Mouse (Mus musculus): ENCODE data around the gene Ap1m1. TPM values are rescaled to one million over a fixed set of nuclear protein-coding genes. Genes with fewer than 3 reads are reported as not detected.

Ap1m1 gene
- polyA plus RNA-seq, 1 experiment, result 30.1 TPM

DNA sequence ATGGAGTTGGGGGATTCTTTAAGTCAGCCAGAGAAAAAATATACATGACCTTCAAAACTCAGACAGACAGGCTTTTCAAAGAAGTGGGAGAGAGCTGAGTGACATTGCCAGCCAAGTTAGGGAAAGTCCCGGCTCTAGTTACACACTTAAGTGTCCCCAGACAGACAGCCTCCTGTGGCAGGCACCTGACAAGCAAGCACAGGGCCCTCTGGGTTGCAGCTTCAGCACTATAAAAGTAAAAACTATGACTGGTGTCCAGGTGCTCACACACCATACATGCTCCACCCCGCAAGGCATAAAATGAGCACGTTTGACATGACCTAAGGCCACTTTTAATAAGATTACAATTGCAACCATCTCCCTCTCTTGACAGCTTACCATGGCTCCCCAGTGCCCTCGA lies 20.8 kb downstream of the Ap1m1 start:
- no peaks in the 10 kb centered on the region for H3K36me3 ChIP-seq (ENCODE audit: control insufficient read depth, insufficient read depth, low read length, poor library complexity, severe bottlenecking)
- H3K4me3 ChIP-seq (ENCODE audit: low read depth, low read length), result no peak overlapping the region
- H3K9ac ChIP-seq (ENCODE audit: low read depth, poor library complexity, severe bottlenecking), result no peak overlapping the region
- TF ChIP-seq CTCF (IDR thresholded peaks at IDR 0.05; ENCODE audit: low read depth, low read length) (no peak), EP300 (IDR thresholded peaks at IDR 0.05; ENCODE audit: insufficient read depth, low read depth, low read length) (no peak)
- H3K4me1 ChIP-seq (ENCODE audit: control insufficient read depth, insufficient read depth, low read length), result peaks cover 2% of the 10 kb centered on the region
- no peaks in the 10 kb centered on the region for H3K27me3 ChIP-seq (ENCODE audit: control insufficient read depth, insufficient read depth, low read length, poor library complexity, severe bottlenecking)
- H3K9me3 ChIP-seq (replicated peaks; ENCODE audit: control insufficient read depth, insufficient read depth, low read length, poor library complexity, severe bottlenecking), result no peaks in the 10 kb centered on the region
- no peak overlapping the region for H3K27ac ChIP-seq (ENCODE audit: insufficient read depth, low read length)

GRCm38 (mm10) chr8:72261019-72261418 lies 21.2 kb downstream of the Ap1m1 start:
- peaks cover 2% of the 10 kb centered on the region for H3K4me1 ChIP-seq (ENCODE audit: control insufficient read depth, insufficient read depth, low read length)
- H3K27ac ChIP-seq (ENCODE audit: insufficient read depth, low read length), result no peak overlapping the region
- H3K4me3 ChIP-seq (ENCODE audit: low read depth, low read length), result no peak overlapping the region
- no peaks in the 10 kb centered on the region for H3K36me3 ChIP-seq (ENCODE audit: control insufficient read depth, insufficient read depth, low read length, poor library complexity, severe bottlenecking)
- H3K9ac ChIP-seq (ENCODE audit: low read depth, poor library complexity, severe bottlenecking), result no peak overlapping the region
- H3K27me3 ChIP-seq (ENCODE audit: control insufficient read depth, insufficient read depth, low read length, poor library complexity, severe bottlenecking), result no peaks in the 10 kb centered on the region
- TF ChIP-seq POLR2A (IDR thresholded peaks at IDR 0.05; ENCODE audit: insufficient read depth, low read length) (no peak), EP300 (IDR thresholded peaks at IDR 0.05; ENCODE audit: insufficient read depth, low read depth, low read length) (no peak), CTCF (IDR thresholded peaks at IDR 0.05; ENCODE audit: low read depth, low read length) (peak; percentile 51)
- no peaks in the 10 kb centered on the region for H3K9me3 ChIP-seq (replicated peaks; ENCODE audit: control insufficient read depth, insufficient read depth, low read length, poor library complexity, severe bottlenecking)

GRCm38 (mm10) chr8:72261431-72261830 lies 21.6 kb downstream of the Ap1m1 start:
- Histone ChIP-seq H3K27me3 (ENCODE audit: control insufficient read depth, insufficient read depth, low read length, poor library complexity, severe bottlenecking) (no peaks in the 10 kb centered on the region), H3K4me1 (ENCODE audit: control insufficient read depth, insufficient read depth, low read length) (peaks cover 2% of the 10 kb centered on the region), H3K4me3 (ENCODE audit: low read depth, low read length) (no peak overlapping the region), H3K36me3 (ENCODE audit: control insufficient read depth, insufficient read depth, low read length, poor library complexity, severe bottlenecking) (no peaks in the 10 kb centered on the region), H3K9me3 (replicated peaks; ENCODE audit: control insufficient read depth, insufficient read depth, low read length, poor library complexity, severe bottlenecking) (no peaks in the 10 kb centered on the region), H3K27ac (ENCODE audit: insufficient read depth, low read length) (no peak overlapping the region), H3K9ac (ENCODE audit: low read depth, poor library complexity, severe bottlenecking) (no peak overlapping the region)
- no peak for TF ChIP-seq CTCF (IDR thresholded peaks at IDR 0.05; ENCODE audit: low read depth, low read length)
- no peak for TF ChIP-seq EP300 (IDR thresholded peaks at IDR 0.05; ENCODE audit: insufficient read depth, low read depth, low read length)
- no peak for TF ChIP-seq POLR2A (IDR thresholded peaks at IDR 0.05; ENCODE audit: insufficient read depth, low read length)

GRCm38 (mm10) chr8:72261872-72262271 lies 22.1 kb downstream of the Ap1m1 start:
- TF ChIP-seq CTCF (IDR thresholded peaks at IDR 0.05; ENCODE audit: low read depth, low read length) (peak; percentile 74), POLR2A (IDR thresholded peaks at IDR 0.05; ENCODE audit: insufficient read depth, low read length) (no peak)
- Histone ChIP-seq H3K4me1 (ENCODE audit: control insufficient read depth, insufficient read depth, low read length) (peaks cover 2% of the 10 kb centered on the region), H3K9ac (ENCODE audit: low read depth, poor library complexity, severe bottlenecking) (no peak overlapping the region), H3K27ac (ENCODE audit: insufficient read depth, low read length) (no peak overlapping the region), H3K36me3 (ENCODE audit: control insufficient read depth, insufficient read depth, low read length, poor library complexity, severe bottlenecking) (no peaks in the 10 kb centered on the region), H3K9me3 (replicated peaks; ENCODE audit: control insufficient read depth, insufficient read depth, low read length, poor library complexity, severe bottlenecking) (no peaks in the 10 kb centered on the region), H3K27me3 (ENCODE audit: control insufficient read depth, insufficient read depth, low read length, poor library complexity, severe bottlenecking) (no peaks in the 10 kb centered on the region), H3K4me3 (ENCODE audit: low read depth, low read length) (no peak overlapping the region)

- Histone ChIP-seq H3K4me3 (ENCODE audit: low read depth, low read length) (no peak overlapping the region), H3K27ac (ENCODE audit: insufficient read depth, low read length) (no peak overlapping the region), H3K4me1 (ENCODE audit: control insufficient read depth, insufficient read depth, low read length) (peaks cover 2% of the 10 kb centered on the region), H3K9me3 (replicated peaks; ENCODE audit: control insufficient read depth, insufficient read depth, low read length, poor library complexity, severe bottlenecking) (no peaks in the 10 kb centered on the region), H3K36me3 (ENCODE audit: control insufficient read depth, insufficient read depth, low read length, poor library complexity, severe bottlenecking) (no peaks in the 10 kb centered on the region), H3K9ac (ENCODE audit: low read depth, poor library complexity, severe bottlenecking) (no peak overlapping the region), H3K27me3 (ENCODE audit: control insufficient read depth, insufficient read depth, low read length, poor library complexity, severe bottlenecking) (no peaks in the 10 kb centered on the region)
- TF ChIP-seq CTCF (IDR thresholded peaks at IDR 0.05; ENCODE audit: low read depth, low read length) (no peak), EP300 (IDR thresholded peaks at IDR 0.05; ENCODE audit: insufficient read depth, low read depth, low read length) (no peak), POLR2A (IDR thresholded peaks at IDR 0.05; ENCODE audit: insufficient read depth, low read length) (no peak)
Observed at GRCm38 (mm10) chr8:72262756-72263155, 22.9 kb downstream of the Ap1m1 start.

GRCm38 (mm10) chr8:72263451-72263850 lies 23.6 kb downstream of the Ap1m1 start:
- Histone ChIP-seq H3K9me3 (replicated peaks; ENCODE audit: control insufficient read depth, insufficient read depth, low read length, poor library complexity, severe bottlenecking) (no peaks in the 10 kb centered on the region), H3K9ac (ENCODE audit: low read depth, poor library complexity, severe bottlenecking) (no peak overlapping the region), H3K36me3 (ENCODE audit: control insufficient read depth, insufficient read depth, low read length, poor library complexity, severe bottlenecking) (no peaks in the 10 kb centered on the region), H3K27ac (ENCODE audit: insufficient read depth, low read length) (no peak overlapping the region), H3K27me3 (ENCODE audit: control insufficient read depth, insufficient read depth, low read length, poor library complexity, severe bottlenecking) (no peaks in the 10 kb centered on the region), H3K4me1 (ENCODE audit: control insufficient read depth, insufficient read depth, low read length) (peaks cover 2% of the 10 kb centered on the region), H3K4me3 (ENCODE audit: low read depth, low read length) (no peak overlapping the region)
- no peak for TF ChIP-seq CTCF (IDR thresholded peaks at IDR 0.05; ENCODE audit: low read depth, low read length)
- no peak for TF ChIP-seq EP300 (IDR thresholded peaks at IDR 0.05; ENCODE audit: insufficient read depth, low read depth, low read length)
- no peak for TF ChIP-seq POLR2A (IDR thresholded peaks at IDR 0.05; ENCODE audit: insufficient read depth, low read length)

Data from ES-Bruce4 (cell line).